Mouse (Mus musculus): ENCODE measurements around the gene Klk1b24. TPM values are rescaled to one million over a fixed set of nuclear protein-coding genes. Genes with fewer than 3 reads are reported as not detected.
"Not testable (repeated sequence)": the region's sequence is repeated elsewhere in the genome, so short reads cannot be mapped to it uniquely, and the experiment has no call there.

Gene Klk1b24
- not detected for total RNA-seq (2021)
- long read RNA-seq, experiment 1, result 0 reads
- long read RNA-seq, experiment 2, result 0 reads

GRCm38 (mm10) chr7:44187936-44188335, at the start of gene Klk1b24:
Gene Klk1b24 (plus strand): TSS chr7:44188236.
- DNase-seq (ENCODE audit: low spot score in 2 of 2); intact Hi-C loops (cut with DNase I): not testable (repeated sequence)

GRCm38 (mm10) chr7:44179299-44180045, 8.6 kb upstream of the Klk1b24 start:
- intact Hi-C loops (cut with DNase I), result no loop called here
- DNase-seq (ENCODE audit: low spot score in 2 of 2), result no peak

GRCm38 (mm10) chr7:44186516-44186915, 1.5 kb upstream of the Klk1b24 start:
- intact Hi-C loops (cut with DNase I), result not testable (repeated sequence)

GRCm38 (mm10) chr7:44193466-44193865, 5.4 kb downstream of the Klk1b24 start:
- DNase-seq (ENCODE audit: low spot score in 2 of 2); intact Hi-C loops (cut with DNase I): not testable (repeated sequence)

More at GRCm38 (mm10) chr7:44186516-44186915, 1.5 kb upstream of the Klk1b24 start:
- not testable (repeated sequence) for DNase-seq (ENCODE audit: low spot score in 2 of 2)

- DNase-seq (ENCODE audit: low spot score in 2 of 2), result no peak
- intact Hi-C loops (cut with DNase I), result no loop called here
These were observed 9.9 kb downstream of the Klk1b24 start, which contains the start of gene Klk1b3 for GRCm38 (mm10) chr7:44197891-44198290. Gene Klk1b3 (plus strand): TSS chr7:44198191.

GRCm38 (mm10) chr7:44207135-44207534, 19.1 kb downstream of the Klk1b24 start, which contains the start of gene Klk1b4:
Gene Klk1b4 (plus strand): TSS chr7:44207435.
- DNase-seq (ENCODE audit: low spot score in 2 of 2); intact Hi-C loops (cut with DNase I): not testable (repeated sequence)

- intact Hi-C loops (cut with DNase I), result no loop called here
- no peak for DNase-seq (ENCODE audit: low spot score in 2 of 2)
These were observed 20.3 kb downstream of the Klk1b24 start for GRCm38 (mm10) chr7:44208307-44208706.

GRCm38 (mm10) chr7:44215645-44216044, 27.6 kb downstream of the Klk1b24 start, which contains the start of gene Klk1b5:
Gene Klk1b5 (plus strand): TSS chr7:44215945.
- intact Hi-C loops (cut with DNase I), result no loop called here
- no peak for DNase-seq (ENCODE audit: low spot score in 2 of 2)

- DNase-seq (ENCODE audit: low spot score in 2 of 2); intact Hi-C loops (cut with DNase I): not testable (repeated sequence)
These were observed 33.6 kb downstream of the Klk1b24 start for GRCm38 (mm10) chr7:44221601-44222000.

GRCm38 (mm10) chr7:44222335-44222734, 34.3 kb downstream of the Klk1b24 start:
- DNase-seq (ENCODE audit: low spot score in 2 of 2); intact Hi-C loops (cut with DNase I): not testable (repeated sequence)

- intact Hi-C loops (cut with DNase I), result no loop called here
- DNase-seq (ENCODE audit: low spot score in 2 of 2), result no peak
These were observed 37.0 kb downstream of the Klk1b24 start, which contains the start of gene Klk1 for GRCm38 (mm10) chr7:44225076-44225475. Gene Klk1 (plus strand): TSS chr7:44225360.

- intact Hi-C loops (cut with DNase I), result no loop called here
- no peak for DNase-seq (ENCODE audit: low spot score in 2 of 2)
These were observed 47.9 kb downstream of the Klk1b24 start, which contains the start of gene Gm36864 for GRCm38 (mm10) chr7:44235909-44236308. Gene Gm36864 (plus strand): TSS chr7:44236177.

GRCm38 (mm10) chr7:44239913-44240312, 51.9 kb downstream of the Klk1b24 start:
- intact Hi-C loops (cut with DNase I), result no loop called here
- DNase-seq (ENCODE audit: low spot score in 2 of 2), result no peak

GRCm38 (mm10) chr7:44240712-44241111, 52.7 kb downstream of the Klk1b24 start:
- intact Hi-C loops (cut with DNase I), result no loop called here
- no peak for DNase-seq (ENCODE audit: low spot score in 2 of 2)

- intact Hi-C loops (cut with DNase I), result no loop called here
- no peak for DNase-seq (ENCODE audit: low spot score in 2 of 2)
These were observed 53.1 kb downstream of the Klk1b24 start for GRCm38 (mm10) chr7:44241163-44241562.

Other genes with a start within 250 kb of the Klk1b24 start
- not detected for gene Klk1b8, start 237.6 kb upstream of the Klk1b24 start, total RNA-seq (2021)
- not detected for gene Klk1b1, start 221.5 kb upstream of the Klk1b24 start, total RNA-seq (2021)
- not detected for gene Klk1b9, start 212.2 kb upstream of the Klk1b24 start, total RNA-seq (2021)
- gene Klk1b11, start 192.4 kb upstream of the Klk1b24 start, total RNA-seq (2021), result not detected
- not detected for gene Klk1b26, start 176.1 kb upstream of the Klk1b24 start, total RNA-seq (2021)
- not detected for gene Klk1b27, start 135.9 kb upstream of the Klk1b24 start, total RNA-seq (2021)
- not detected for gene Klk1b21, start 85.9 kb upstream of the Klk1b24 start, total RNA-seq (2021)
- not detected for gene Klk1b22, start 75.6 kb upstream of the Klk1b24 start, total RNA-seq (2021)
- gene Klk1b16, start 51.5 kb upstream of the Klk1b24 start, total RNA-seq (2021), result not detected
- not detected for gene Klk1b3, start 10.0 kb downstream of the Klk1b24 start, total RNA-seq (2021)
- not detected for gene Klk1b4, start 19.2 kb downstream of the Klk1b24 start, total RNA-seq (2021)
- not detected for gene Klk1b5, start 27.7 kb downstream of the Klk1b24 start, total RNA-seq (2021)
- not detected for gene Klk1, start 37.1 kb downstream of the Klk1b24 start, total RNA-seq (2021)
- not detected for gene Gm36864, start 47.9 kb downstream of the Klk1b24 start, total RNA-seq (2021)
- 1 to 10 TPM; 1.5 to 2.0 TPM for gene 1700028J19Rik, start 58.5 kb downstream of the Klk1b24 start, total RNA-seq (2021)
- 10 to 100 TPM; 88.7 to 94.1 TPM for gene 2410002F23Rik, start 58.5 kb downstream of the Klk1b24 start, total RNA-seq (2021)
- gene Acp4, start 69.1 kb downstream of the Klk1b24 start, total RNA-seq (2021), result not detected
- not detected for gene Gm15517, start 73.2 kb downstream of the Klk1b24 start, total RNA-seq (2021)
- gene Clec11a, start 118.7 kb downstream of the Klk1b24 start, total RNA-seq (2021), result 1 to 10 TPM; 2.6 to 3.6 TPM
- gene Shank1, start 122.0 kb downstream of the Klk1b24 start, total RNA-seq (2021), result 100 to 1,000 TPM; 512 to 537 TPM
- gene Syt3, start 195.9 kb downstream of the Klk1b24 start, total RNA-seq (2021), result 10 to 100 TPM; 77.1 to 81.9 TPM
- 1 to 10 TPM; 2.3 TPM for gene 1700008O03Rik, start 197.6 kb downstream of the Klk1b24 start, total RNA-seq (2021)
- 100 to 1,000 TPM; 269 to 330 TPM for gene Lrrc4b, start 240.8 kb downstream of the Klk1b24 start, total RNA-seq (2021)